Mouse (Mus musculus) frontal cortex, postnatal 36 days (tissue): ENCODE data around the gene Il17c.

ENCODE experiments used
- DNase-seq, 2 experiments: peaks; one replicate each; pipeline ENCODE4 v3.0.0; 2022; ENCODE audit warnings: low spot score in 2 of 2

Il17c gene

DNA sequence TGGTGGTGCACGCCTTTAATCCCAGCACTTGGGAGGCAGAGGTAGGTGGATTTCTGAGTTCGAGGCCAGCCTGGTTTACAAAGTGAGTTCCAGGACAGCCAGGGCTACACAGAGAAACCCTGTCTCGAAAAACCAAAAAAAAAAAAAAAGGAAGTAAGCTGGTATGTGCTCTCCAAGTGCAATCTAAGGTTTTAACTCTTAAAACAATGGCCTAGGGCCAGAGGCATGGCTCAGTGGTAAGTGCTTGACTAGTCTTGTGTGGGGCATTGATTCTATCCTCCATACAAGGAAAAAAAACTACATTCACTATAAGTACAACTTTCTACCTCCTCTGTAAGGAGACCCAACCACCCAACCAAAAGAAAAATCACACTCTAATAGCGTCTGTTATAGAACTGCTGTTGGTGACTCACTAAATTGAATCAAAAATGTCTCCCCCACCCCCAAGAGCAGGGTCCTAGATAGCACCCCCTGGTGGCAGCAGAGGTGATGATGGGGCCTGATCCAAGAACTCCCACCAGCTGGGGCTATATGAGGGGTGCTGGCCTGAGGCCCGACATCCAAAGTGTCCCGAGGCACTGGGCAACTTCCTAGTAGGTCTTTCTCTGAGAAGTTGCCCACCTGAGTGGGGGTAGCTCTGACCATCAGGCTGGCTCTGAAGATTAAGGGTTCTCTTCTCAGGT lies 37.5 kb downstream of the Il17c start:
- no peak for DNase-seq

DNA sequence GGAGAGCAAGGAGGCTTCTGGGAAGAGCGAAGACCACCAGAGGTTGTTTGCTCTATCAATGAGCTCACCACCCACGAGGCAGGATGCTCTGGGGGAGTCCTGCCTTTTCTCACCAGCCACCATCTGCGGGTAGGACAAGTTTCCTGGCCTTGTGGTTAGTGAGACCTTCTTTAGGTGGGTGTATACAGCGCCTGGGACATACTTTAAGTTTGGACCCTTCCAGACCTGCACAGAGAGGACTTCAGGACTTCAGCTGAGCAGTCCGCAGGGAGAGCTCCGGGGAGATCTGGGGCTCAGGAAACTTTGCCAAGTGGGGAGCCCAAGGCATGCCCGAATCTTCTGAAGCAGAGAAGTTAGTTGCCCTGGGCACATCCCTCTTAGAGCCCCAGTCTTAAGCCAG lies 38.2 kb downstream of the Il17c start:
- no peak for DNase-seq

DNA sequence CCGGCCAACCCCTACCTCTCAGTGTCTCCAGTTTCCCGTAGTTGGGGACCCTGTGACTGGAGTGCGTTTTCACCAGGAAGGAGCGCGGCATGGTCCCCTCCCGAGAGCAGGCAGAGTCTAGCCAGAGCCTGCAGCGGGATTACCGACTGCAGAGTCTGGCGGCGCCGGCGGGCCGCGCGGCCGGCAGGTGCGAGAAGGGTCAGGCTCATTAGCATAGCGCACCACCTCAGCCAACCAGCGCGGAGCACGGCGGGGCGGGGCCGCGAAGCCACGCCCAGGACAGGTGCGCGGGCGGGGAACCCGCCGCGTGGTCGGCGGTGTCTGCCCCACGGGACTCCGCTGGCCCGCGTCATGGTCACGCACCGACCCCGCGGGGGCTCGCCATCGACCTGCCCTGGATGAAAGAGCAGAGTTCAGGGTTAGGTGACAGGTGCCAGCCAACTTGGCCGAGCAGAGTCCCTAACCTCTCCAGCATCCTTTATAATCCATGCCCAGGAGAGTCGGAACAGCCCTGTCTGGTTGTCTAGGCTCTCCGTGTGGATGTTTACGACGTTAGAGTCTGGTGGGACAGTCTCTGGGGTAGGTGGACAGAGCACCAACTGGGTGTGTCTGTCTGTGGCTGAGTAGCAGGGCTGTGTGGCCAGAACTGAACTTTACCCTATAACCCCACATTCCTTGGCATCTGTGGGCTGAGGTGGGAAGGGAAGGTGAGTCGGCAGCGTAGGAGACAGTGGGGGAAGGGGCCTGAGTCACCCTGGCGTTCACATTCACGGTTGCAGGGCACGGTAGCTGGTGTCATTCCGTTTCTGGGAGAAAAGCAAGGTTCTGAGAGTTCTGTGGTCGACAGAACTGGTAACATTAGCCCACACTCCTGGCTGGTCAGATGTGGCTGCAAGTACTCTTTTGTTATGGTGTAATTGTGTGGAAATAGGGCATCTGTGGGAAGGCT lies 39.0 kb downstream of the Il17c start, which contains the start of gene Snai3:
Gene Snai3, minus strand, starts transcription at position 210 of the 949 bp plus-strand sequence.
- no peak for DNase-seq

- peak; percentile 77 to 87 for DNase-seq
Measured at GRCm38 (mm10) chr8:122461473-122462148, 39.8 kb downstream of the Il17c start.

DNA sequence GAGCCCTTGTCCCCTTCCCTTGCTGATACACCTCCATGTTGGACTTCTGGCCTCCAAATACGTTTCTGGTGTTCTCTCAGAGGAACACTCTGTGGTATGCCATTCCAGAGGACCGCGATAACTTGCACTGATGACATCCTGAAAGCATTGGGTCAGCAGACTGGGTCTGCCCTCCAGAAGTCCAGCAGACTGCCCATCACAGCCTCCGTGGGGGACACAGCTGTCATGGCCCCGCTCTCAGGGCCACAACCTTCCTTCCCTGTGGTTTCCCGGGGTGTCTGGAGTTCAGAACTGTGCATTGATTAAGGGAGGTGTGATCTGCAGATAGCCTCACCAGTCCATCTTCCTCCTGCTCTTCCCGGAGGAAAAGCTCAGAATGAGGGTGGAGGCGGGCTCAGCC lies 40.7 kb downstream of the Il17c start:
- DNase-seq = no peak

DNA sequence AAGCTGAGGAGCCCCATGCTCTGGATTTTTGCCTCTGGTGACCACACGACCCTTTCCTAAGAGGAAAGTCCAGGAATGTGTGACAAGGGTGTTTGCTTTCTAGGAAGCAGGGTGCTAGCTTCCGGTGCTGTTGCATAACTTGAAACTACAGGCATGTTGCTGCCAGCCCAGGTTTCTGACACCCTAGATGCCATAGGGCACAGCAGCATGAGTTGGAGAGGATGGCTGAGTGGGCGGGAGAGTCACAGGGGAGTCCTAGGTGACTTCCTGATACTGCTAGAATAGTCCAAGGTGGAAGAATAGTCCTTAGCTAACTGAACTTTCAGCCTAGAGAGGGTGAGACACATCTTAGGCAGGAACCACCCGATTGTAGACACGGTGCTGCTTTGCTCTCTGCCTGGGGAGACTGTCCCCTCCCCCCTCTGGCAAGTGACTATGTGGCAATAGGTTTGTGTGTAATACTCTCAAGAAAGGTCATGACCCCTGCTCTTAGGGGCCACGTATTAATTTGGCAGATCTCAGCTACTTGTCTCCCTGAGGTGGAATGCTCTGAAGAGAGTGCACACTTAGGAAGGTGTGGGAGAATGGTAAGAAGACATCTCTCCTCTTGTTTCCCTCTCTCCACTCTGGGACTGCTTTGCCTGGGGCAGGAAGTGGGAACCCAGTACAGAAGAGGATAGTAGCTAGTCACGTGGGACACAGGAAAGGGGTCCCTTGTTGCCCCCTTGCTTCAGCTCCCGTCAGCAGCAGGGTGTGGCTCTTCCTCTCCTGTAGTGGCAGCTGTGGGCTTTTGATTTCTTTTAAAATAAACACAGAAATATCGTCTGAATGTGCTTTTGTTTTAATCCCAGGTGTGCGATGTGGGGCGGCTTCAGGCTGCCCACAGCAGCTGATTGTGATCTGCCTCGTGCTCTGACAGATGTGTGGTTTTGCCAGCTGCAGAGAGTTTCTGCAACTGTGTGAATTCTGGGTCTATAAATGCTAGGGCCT lies 42.1 kb downstream of the Il17c start:
- no peak for DNase-seq

- DNase-seq = no peak
Measured at GRCm38 (mm10) chr8:122464985-122465384, 43.2 kb downstream of the Il17c start.

DNA sequence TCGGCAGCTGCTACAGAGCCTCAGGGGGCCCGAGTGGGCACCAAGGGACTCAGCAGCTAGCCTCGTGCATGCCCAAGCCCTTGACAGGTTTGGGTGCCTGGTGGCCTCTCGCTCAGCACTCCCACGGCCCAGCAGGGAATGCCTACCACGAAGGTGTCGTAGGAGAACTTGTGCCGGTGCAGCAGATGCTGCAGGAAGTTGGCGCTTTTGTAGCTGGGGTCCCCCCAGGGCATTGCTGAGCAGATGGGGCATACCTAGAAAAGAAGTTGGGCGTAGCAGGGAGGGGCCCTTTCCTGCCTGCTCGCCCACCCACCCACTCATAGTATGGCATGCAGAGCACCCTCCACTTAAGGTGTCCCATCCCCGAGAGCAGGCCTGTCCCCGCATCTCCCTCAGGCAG lies 46.0 kb downstream of the Il17c start:
- DNase-seq = no peak

GRCm38 (mm10) chr8:122469407-122469806 lies 47.6 kb downstream of the Il17c start:
- DNase-seq = no peak

DNA sequence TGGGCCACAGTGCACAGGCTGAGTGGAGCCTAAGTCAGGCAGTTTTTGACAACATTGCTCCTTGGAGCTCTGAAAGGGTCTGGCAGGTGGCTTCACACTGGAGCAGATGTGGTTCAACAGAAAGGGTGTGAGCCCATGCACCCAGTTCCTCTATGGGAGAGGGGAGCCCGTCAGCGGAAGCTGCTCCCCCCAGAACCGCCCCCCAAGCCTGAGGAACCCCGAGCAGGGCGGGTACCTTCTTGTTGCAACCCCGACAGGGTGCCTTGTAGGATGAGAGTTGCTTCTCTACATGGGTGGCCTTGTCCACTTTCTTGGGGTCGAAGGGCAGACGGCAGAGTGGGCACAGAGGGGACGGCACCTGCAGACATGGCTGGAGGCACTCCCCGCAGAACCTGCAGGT lies 48.1 kb downstream of the Il17c start:
- no peak for DNase-seq

DNA sequence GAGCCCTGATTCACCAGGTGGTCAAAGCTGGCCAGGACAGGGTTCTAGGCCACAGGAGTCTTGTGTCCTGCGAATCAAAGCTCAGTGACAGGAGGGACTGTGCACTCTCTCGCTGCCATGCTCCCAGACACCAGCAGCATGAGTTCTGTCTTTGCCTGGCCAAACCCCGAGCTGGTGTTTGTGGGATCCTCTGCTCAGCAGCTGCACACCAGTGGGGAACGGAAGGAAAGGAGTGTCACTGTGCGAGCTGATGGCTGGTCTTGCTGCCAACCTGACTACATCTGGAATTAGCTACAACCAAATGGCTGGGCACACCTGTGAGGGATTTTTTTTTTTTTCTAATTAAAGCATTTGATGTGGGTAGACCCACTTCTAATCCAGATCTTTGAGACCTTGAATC lies 48.9 kb downstream of the Il17c start:
- DNase-seq = no peak
